Mouse (Mus musculus) heart, postnatal 4 days (tissue): Measurements from ENCODE around the gene Gpatch2. TPM values are rescaled to one million over a fixed set of nuclear protein-coding genes. Genes with fewer than 3 reads are reported as not detected.
A peak's percentile ranks its signal among the peaks of the same experiment; 100 is the strongest.

Experiments used
- DNase-seq: peaks from one replicate; pipeline ENCODE4 v3.0.0; 2021
- total RNA-seq, 2 experiments: library from RNA; stranded (reverse); gene quantifications; 2 replicates each; pipeline ENCODE4 v1.2.3; 2021

The Gpatch2 gene
- total RNA-seq, 2 experiments from 2014 or later, result 15.8 to 18.6 TPM

- no peak for DNase-seq
These were observed 35.5 kb downstream of the Gpatch2 start for GRCm38 (mm10) chr1:187250741-187251262.

DNA sequence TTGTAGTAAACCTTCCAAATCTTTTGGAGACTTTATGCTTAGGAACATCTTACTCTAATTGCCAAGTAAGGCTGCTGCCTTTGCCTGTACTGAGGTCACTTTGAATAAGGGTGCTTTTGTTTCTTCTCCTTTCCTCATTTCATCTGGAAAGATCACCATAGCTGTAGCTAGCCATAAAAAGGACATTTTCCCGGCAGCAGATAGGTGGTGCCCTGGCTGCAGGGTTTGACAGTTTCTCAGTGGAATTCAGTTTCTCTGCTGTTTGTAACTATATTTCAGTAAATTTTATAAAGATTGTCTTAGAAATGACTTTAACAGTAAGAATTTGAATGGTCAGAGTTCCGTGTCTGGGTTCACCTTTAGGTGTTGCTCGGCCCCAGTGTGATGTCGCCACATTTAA lies 43.4 kb downstream of the Gpatch2 start:
- DNase-seq, result no peak

- DNase-seq, result no peak
These were observed 52.3 kb downstream of the Gpatch2 start for GRCm38 (mm10) chr1:187267601-187268000.

DNA sequence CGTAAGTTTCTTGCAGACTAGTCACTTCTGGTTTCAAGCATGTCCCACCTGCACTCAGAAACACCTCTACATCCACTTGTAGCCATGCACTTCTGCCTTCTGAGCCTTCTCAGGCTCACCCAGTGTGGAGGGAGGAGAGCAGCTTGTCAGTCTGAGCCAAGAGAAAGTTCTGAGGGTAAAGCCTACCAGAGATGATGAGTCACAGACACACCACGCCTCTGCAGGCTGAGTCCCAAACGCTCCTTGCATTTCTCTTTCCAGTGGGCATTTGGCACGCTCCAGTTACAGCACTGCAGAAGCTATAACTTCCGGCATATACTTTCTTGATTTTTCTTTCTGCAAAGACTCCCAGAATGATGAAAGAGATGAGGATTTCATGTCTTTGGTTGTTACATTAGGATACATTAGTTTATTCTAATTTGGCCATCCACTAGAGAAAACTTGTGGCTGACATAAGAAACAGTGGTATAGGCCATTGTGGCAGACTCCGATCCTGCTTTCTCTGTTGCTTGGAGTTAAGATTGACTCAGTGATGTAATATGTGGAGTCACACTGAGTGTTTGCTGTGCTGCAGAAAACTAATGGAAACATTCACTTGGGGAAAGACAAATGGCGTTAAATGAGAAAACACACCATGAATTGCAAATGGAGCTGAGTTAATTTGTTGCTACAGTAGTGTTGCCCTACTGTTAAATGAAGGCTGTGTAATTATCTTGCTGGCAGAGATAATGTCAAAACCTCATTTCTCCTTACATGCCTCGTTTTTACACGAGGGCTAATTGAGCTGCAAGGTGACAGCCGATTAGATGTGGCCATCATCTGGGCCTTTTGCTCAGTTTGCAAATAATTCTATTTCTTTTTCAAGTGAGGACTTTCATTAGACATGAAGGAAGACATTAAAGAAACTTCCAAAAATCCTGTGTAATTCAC lies 55.3 kb downstream of the Gpatch2 start:
- DNase-seq, result peak; percentile 33

DNA sequence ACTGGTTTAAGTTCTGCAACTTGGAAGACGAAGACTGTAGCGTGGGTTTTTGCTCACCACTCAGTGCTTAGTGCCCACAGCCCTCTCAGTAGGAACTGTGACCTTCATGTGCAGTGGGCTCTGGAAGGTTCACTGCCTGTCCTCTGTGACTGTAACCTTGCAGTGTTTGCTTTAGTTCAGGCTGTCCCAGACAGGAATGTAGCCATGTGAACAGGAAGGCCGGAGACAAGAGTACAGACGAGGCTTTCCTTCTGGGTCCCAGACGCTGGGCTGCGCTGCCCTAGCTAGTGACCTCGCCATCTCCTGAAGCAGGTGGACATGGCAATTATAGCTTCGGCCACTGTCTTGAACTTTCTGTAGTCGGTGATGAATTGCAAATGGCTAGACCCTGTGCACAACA lies 62.0 kb downstream of the Gpatch2 start:
- no peak for DNase-seq

- DNase-seq, result no peak
These were observed 63.2 kb downstream of the Gpatch2 start for GRCm38 (mm10) chr1:187278472-187278871.

- no peak for DNase-seq
These were observed 64.5 kb downstream of the Gpatch2 start for GRCm38 (mm10) chr1:187279776-187280175.

DNA sequence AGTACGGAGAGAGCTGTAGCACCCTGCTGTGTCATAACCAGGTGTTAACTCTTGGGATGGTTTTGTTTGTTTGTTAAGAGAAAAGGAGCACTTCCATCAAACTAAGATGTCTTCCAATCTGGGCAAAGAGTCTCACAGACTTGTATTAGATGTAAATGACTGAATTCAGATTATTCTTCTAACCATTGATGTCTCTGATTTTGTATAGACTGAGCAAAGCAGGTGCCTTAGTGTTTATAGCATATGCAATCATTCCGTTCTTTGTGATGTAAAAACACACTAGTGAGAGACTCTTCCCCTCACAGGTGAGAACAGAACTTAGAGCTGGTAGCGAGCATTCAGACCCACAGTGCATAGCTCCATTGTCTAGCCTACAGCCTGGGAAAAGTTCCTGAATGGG lies 67.0 kb downstream of the Gpatch2 start:
- no peak for DNase-seq

DNA sequence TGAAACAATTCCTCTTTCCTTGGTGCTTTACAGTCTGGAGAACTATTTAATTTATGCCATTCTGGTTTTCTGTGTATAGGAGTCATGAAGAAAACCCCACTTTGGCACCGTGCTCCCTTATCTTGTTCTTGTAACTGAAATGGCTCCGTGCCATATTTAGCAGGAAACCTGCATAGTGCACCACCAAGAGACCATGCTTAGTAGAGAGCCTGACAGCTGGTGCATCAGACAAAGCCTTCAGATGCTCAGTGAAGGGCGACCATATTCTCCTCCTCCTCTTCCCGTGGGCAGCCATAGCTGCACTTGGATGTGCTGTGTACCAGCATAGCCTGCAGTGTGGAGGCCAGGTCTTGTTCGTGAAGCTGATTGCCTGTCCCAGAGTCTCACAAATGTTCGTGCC lies 67.5 kb downstream of the Gpatch2 start:
- DNase-seq, result peak; percentile 47

- no peak for DNase-seq
These were observed 70.4 kb downstream of the Gpatch2 start for GRCm38 (mm10) chr1:187285735-187286134.

DNA sequence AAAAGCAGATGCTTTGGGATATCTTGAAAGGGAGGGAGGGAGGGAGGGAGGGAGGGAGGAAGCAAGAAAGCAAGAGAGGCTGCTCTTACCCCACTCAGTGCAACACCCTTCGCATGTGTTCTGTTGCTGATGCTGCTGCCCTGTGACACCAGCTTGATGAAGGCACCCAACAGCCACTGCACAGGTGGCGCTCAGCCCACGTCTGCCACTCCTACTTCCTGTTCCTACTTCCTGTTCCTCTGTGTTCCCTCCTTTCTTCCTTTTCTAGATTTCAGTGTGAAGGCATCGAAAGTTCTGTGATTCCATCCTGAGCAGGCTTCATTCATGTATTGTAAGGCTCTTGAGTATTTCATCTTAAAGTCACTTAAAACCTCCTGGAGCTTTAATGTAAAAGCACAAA lies 71.1 kb downstream of the Gpatch2 start:
- DNase-seq, result no peak

DNA sequence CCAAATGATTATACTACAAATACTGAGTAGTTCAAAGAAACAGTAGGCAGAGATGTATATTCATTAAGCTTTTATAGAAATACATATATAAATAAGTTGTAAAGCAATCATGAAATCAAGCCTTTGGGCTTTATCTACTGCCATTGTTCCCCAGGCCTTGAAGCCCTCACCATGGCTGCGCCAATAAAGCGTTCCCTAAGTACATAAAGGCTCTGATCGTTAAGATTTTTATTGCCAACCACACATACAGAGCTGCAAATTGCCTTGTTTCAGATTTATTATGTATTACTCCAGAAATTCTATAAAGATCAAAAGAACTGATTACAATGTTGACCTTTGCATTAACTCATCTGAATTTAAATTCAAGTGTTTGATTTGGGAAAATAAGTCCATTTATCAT lies 71.6 kb downstream of the Gpatch2 start:
- no peak for DNase-seq

GRCm38 (mm10) chr1:187290186-187290585 lies 74.9 kb downstream of the Gpatch2 start:
- no peak for DNase-seq

GRCm38 (mm10) chr1:187291480-187292394 lies 76.4 kb downstream of the Gpatch2 start:
- no peak for DNase-seq

DNA sequence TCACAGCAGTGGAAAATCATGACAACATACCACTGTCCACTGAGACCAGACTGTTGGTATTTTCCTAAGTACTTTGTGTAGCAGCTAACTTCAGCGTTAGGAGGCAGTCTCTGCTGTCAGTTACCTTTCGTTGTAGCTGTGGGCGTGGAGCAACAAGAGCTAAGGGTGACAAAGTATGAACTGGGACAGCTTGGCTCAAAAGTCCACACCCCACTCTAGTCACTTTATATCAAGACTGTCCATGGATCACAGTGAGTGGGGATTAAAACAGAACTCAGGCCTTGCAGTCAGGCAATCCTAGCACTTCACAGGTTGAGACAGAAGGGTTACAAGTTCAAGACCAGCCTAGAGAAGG lies 77.1 kb downstream of the Gpatch2 start:
- DNase-seq, result no peak

GRCm38 (mm10) chr1:187293233-187293632 lies 77.9 kb downstream of the Gpatch2 start:
- DNase-seq, result no peak

DNA sequence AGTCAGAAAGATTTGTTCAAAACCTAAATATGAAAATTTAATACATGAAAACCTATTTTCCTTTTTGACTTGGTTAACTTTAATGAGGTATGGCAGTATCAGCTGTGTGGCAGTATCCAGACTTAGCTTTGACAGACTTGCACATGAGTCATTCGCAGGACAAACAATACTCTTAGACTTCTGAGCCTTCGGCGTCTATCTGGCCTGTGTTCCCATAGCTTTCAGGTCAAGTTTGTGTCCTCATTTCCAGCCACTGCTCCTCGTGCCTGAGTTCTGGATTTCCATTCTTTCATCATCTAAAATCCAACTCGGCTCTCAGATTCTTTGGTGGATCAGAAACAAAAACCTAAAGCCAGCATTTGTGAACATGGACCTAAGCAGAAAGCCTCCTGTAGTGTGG lies 79.2 kb downstream of the Gpatch2 start:
- no peak for DNase-seq

DNA sequence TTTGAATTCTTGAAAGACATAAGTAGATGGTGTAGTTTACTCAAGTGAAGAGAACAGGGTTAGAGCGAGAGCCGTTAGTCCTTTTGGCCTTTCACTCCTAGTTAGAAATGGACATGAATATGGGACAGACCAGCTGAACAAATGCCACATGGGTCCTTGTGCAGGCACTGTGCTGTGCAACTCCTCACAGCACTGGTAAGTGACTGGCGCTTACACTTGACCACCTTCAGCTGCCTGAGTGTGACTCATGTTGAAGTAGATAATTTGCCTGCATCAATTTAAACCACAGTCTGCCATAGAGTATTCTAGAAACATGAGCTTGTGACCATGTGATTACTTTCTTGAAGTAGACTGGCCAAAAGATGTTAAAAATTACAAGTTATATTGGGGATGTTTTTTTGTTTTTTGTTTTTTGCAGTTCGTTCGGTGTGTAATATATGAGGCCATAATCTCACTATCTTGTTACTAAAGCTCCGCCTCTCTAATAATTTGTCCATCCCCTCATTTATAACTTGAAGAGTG lies 79.8 kb downstream of the Gpatch2 start:
- no peak for DNase-seq

- no peak for DNase-seq
These were observed 80.4 kb downstream of the Gpatch2 start for GRCm38 (mm10) chr1:187295711-187296110.

DNA sequence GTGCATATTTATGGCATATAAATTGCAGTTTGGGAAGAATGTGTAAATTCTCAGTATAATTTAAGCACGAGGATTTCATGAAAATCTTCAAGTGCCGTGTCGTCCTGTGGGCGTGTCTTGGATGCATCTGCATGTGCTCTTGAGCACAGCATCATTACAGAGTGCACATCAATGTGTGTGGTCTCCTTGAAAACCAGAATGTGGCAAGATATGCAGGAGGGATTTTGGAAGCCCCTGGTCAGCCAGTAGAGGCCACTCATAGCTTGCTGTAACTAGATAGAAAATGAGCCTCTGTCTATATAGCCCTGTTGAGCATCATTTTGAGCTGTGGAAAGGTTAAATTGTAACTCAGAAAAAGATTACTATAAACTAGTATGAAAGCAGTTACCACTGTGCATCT lies 83.9 kb downstream of the Gpatch2 start:
- no peak for DNase-seq

GRCm38 (mm10) chr1:187300626-187301025 lies 85.3 kb downstream of the Gpatch2 start:
- no peak for DNase-seq

- peak; percentile 47 for DNase-seq
These were observed 87.9 kb downstream of the Gpatch2 start for GRCm38 (mm10) chr1:187303221-187303620.

- DNase-seq, result no peak
These were observed 92.0 kb downstream of the Gpatch2 start for GRCm38 (mm10) chr1:187307335-187307734.
